Mouse (Mus musculus): ENCODE measurements around the gene Wdr48.

DNA sequence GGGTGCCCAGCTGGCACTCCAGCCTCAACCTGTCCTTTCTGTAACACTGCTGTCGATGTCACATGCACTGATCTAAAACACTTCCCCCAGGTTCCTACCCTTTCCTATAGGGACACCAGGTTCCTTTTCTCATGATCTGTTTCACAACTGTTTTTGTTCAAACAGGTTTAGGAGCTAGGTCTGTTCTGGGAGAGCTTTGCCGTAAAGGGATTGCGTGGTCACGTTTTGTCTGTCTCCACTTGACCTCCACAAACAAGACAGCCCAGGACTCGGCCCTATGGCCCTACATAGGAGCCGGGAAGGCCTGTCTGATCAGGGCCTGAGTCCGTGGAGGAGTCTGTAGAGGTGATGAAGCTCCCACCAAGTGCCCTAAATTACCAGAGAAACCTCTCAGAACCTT lies 75.1 kb downstream of the Wdr48 start:
- TF ChIP-seq CTCF (IDR thresholded peaks at IDR 0.05; ENCODE audit: insufficient read depth, low read length) (no peak), POLR2A (IDR thresholded peaks at IDR 0.05; ENCODE audit: borderline replicate concordance, extremely low read depth, low read depth, low read length) (no peak)

Measured in lung, adult 2 months (tissue).